Mouse (Mus musculus): ENCODE data around the gene Akap3. TPM values are rescaled to one million over a fixed set of nuclear protein-coding genes. Genes with fewer than 3 reads are reported as not detected.

The Akap3 gene
- polyA plus RNA-seq (2014; fragmentation: Illumina TruSeq; extraction: RNeasy Lipid Tissue Mini Kit (QIAGEN cat#74804); ENCODE audit: low read depth, low replicate concordance): not detected

GRCm38 (mm10) chr6:126852881-126853280 lies at the start of gene Akap3:
Gene Akap3 (plus strand): TSS chr6:126853098.

DNA sequence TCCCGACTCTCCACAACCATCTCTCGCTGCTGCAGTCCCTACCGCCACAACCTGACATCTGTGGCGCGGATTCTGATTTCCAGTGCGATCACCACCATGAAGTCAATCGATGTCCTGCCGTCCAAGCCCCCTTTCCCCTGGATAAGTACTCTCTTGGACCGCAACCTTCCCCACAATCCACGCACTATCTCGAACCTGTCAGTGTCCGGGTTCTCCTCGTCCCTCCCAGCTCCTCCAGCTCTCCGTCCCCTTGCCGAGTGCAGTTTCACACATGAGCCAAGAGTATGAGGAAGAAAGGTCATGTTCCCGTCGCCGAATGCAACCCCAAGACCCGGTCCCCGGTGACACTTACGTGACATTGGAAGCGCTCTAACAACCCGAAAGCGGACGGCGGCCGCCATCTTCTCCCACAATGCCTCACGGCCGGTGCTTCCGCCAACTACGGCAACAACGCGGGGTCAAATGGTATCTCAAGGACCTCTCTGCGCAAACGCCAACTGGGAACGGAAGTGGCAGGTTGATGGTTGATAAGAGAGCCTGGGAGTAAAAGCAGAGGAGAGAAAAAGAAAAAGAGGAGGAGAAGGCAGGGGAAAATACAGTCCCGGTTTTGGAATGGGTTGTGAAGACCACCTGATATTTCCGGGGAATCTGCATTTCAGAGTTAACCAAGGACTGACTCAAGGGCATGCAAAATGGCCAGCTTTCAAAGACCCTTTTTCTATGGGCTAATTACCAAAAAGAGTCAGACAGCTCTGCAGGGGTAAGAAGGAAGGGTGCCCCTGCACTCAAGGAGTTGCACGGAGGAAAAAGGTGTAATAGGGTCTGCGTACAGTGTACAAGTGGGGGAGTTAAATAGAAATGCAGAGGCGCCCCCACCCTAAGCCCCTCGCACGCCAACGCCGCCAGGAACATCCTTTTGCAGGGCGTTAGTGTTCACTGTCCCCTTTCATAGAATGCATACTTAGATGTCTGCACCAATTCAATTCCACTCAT lies 3.9 kb upstream of the Akap3 start, which contains the start of gene Ndufa9:
Ndufa9 (minus strand) TSS at position 425 of the 993 bp plus-strand sequence.

DNA sequence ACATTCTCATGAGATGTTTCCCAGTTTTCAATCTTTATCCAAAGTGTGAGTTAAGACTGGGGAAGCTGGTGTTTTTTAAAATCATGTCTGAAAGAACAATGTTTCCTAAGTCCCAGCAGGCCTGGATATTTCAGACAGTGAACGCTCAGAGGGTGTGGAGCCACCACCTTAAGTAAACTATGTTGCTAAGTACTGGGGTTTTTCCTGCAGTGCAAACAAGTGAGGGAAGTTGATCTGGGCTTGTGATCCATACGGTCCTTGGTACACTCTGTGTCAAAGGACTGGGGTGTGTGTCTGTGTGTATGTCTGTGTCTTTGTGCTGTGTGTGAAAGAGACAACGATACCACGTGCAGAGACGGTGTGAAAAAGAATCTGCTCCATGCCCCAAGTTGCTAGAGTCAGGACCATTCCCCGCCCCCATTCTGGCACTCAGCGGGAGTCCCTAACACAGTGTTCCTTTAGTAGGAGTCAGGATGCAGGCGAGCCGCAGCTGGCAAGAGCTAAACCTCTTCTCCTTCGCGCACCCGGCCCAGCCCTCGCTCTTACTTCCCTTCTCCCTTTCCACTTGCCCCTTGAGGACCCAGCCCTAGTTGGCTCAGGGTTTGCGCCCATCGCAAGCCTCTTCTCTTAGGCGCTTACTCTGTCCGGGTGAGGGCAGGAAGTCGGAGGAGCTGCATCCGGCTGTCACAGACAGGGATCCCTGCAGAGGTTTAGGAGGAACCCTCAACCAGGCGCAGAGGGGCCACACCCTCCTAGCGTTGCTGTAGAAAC lies 68.4 kb downstream of the Akap3 start, which contains the start of gene Dyrk4:
Dyrk4 (minus strand) TSS at position 729 of the 771 bp plus-strand sequence.

Other genes with a start within 250 kb of the Akap3 start
- 1.5 TPM for gene Kcna1, start 206.7 kb upstream of the Akap3 start, polyA plus RNA-seq (2014; fragmentation: Illumina TruSeq; extraction: RNeasy Lipid Tissue Mini Kit (QIAGEN cat#74804); ENCODE audit: low read depth, low replicate concordance)
- gene Kcna6, start 112.4 kb upstream of the Akap3 start, polyA plus RNA-seq (2014; fragmentation: Illumina TruSeq; extraction: RNeasy Lipid Tissue Mini Kit (QIAGEN cat#74804); ENCODE audit: low read depth, low replicate concordance): 1.7 TPM
- 696 TPM for gene Ndufa9, start 4.0 kb upstream of the Akap3 start, polyA plus RNA-seq (2014; fragmentation: Illumina TruSeq; extraction: RNeasy Lipid Tissue Mini Kit (QIAGEN cat#74804); ENCODE audit: low read depth, low replicate concordance)
- not detected for gene Dyrk4, start 68.7 kb downstream of the Akap3 start, polyA plus RNA-seq (2014; fragmentation: Illumina TruSeq; extraction: RNeasy Lipid Tissue Mini Kit (QIAGEN cat#74804); ENCODE audit: low read depth, low replicate concordance)
- 0.84 TPM for gene Rad51ap1, start 86.5 kb downstream of the Akap3 start, polyA plus RNA-seq (2014; fragmentation: Illumina TruSeq; extraction: RNeasy Lipid Tissue Mini Kit (QIAGEN cat#74804); ENCODE audit: low read depth, low replicate concordance)
- 17.0 TPM for gene D6Wsu163e, start 86.9 kb downstream of the Akap3 start, polyA plus RNA-seq (2014; fragmentation: Illumina TruSeq; extraction: RNeasy Lipid Tissue Mini Kit (QIAGEN cat#74804); ENCODE audit: low read depth, low replicate concordance)
- gene Fgf6, start 162.5 kb downstream of the Akap3 start, polyA plus RNA-seq (2014; fragmentation: Illumina TruSeq; extraction: RNeasy Lipid Tissue Mini Kit (QIAGEN cat#74804); ENCODE audit: low read depth, low replicate concordance): 0.39 TPM
- gene Fgf23, start 219.8 kb downstream of the Akap3 start, polyA plus RNA-seq (2014; fragmentation: Illumina TruSeq; extraction: RNeasy Lipid Tissue Mini Kit (QIAGEN cat#74804); ENCODE audit: low read depth, low replicate concordance): not detected